Mouse (Mus musculus) layer of hippocampus, postnatal 25 days (tissue): ENCODE measurements around the gene Dnhd1. TPM values are rescaled to one million over a fixed set of nuclear protein-coding genes. Genes with fewer than 3 reads are reported as not detected.

ENCODE experiments used
- DNase-seq, 2 experiments: peaks; one replicate each; pipeline ENCODE4 v3.0.0; 2022; ENCODE audit warnings: mixed read lengths in 2 of 2, low spot score in 1 of 2; ENCODE audit errors: extremely low spot score in 1 of 2
- total RNA-seq, 2 experiments: library from RNA; stranded (reverse); gene quantifications; 2 replicates each; pipeline ENCODE4 v1.2.3; 2021

Gene Dnhd1
- 1 to 10 TPM; 4.6 to 5.4 TPM for total RNA-seq

DNA sequence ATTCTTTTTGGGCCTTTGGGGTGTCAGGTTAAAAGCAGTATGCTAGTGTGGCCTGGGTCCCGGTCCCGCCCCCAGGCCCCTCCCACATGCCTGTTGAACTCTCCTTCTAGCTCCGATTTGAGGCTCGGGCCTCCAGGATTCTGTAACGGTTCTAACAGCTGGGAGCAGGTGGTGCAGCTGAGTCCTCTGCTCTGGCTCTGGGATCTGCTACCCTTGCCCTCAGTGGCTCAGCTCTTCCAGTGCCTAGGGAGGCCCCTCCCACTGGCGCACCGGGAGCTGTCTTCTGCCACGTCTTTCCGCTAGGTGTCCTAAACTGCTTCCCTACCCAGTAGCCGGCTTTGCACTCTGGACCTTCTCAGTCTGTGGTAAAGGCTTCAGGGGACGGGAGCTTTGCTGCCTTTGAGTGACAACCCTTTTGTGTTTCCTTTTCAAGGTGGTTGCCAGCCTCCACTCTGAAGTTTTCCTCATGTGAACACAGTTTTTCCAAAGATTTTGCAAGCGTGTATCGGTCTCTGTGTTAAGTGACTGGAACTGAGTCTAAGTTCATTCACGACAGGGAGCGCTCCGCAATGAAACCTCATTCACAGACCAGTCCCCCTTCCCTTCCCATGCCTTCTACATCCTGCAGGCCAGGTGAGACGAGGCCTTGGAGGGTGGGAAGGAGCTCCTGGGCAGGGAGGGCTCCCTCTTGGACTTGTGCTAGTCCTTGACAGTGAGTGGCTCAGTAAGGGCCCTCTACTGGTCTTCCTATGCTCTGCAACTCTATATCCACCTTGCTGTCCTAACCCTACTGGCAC lies at the start of gene Dnhd1:
Dnhd1 (plus strand) TSS at position 189 of the 797 bp plus-strand sequence.
- DNase-seq = peak; percentile 25 to 48

DNA sequence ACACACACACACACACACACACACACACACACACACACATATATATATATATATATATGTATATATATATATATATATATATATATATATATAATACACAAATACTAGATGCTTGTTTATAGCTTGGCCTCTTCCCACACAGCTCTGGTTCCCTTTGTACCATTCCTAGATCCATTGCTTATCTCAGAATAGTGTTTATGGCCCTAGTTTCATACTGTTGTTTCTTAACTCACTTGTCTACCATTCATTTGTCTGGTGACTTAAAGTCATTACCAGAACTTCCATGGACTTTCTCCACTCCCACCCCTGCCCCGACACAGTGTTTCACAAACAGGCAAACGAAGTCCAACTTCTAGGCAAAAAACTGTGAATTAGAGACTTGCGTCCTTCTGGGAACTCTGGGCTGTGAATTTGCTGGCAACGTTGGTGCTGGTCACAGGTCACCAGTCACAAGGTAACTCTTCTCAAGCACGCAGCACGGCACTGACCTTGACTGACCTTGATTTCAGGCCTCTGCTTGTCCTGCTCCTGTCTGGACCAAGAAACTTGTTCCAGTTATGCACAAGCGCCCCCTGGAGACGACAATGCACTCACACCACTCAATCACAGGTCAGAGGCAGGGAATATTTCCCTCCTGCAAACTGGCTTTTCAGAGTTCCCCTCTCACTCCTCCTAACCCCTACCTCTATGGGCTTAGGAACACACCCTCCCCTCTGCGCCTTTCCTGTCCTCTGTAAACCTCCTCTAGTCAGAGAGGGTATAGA lies 47.6 kb upstream of the Dnhd1 start:
- peak; percentile 39 to 75 for DNase-seq

DNA sequence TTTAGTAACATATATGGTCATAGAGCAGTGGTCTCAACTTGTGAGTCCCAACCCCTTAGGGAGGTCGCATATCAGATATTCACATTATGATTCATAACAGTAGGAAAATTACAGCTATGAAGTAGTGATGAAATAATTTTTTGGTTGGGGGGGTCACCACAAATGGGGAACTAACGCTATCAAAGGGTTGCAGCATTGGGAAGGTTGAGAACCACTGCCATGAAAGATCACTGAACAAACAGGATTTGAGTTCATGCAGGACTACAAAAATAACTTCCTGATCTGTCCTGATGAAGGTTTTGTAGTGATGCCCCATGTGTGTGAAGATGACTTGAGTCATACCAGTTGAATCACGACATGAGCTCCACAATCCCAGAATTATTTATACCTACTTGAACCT lies 42.2 kb upstream of the Dnhd1 start:
- DNase-seq = no peak

- DNase-seq = no peak
These were observed 38.9 kb upstream of the Dnhd1 start for GRCm38 (mm10) chr7:105611767-105612166.

DNA sequence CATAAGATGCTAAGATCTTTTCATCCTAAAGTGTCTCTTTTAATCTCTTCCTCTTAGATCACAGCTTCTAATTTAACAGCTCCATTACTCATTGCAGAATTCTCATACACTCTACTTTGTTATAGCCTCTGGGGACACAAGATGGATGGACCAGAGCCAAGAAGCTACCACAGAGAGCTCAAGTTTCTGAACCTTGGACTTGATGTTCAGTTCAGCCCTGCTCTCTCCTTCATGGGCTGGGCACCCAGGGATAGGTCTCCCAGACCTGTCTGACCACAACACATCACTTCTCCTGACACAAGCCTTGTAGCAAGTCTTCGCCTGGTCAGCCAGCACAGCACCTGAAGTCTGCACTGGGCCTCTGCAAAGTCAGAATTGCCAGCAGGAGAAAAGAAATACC lies 36.2 kb upstream of the Dnhd1 start:
- DNase-seq = no peak

GRCm38 (mm10) chr7:105615720-105616119 lies 34.9 kb upstream of the Dnhd1 start:
- DNase-seq = no peak

DNA sequence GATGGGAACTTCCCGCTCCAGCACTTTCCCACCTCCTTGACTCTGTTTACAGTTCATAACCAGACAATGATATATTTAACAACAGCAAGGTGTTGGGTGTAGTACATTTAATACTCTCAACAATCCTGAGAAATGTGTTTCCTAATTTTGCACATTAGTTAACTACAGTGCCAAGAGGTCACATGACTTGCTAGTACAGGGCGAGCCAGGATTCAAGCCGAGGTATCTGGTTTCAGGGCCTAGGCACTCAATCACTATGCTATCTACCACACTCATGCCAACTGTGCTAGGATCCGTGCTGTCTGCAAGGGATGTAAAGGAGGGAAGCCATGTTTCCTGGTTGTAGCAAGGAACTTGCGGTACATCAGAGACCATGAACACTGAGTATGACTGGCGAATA lies 34.1 kb upstream of the Dnhd1 start:
- DNase-seq = no peak

DNA sequence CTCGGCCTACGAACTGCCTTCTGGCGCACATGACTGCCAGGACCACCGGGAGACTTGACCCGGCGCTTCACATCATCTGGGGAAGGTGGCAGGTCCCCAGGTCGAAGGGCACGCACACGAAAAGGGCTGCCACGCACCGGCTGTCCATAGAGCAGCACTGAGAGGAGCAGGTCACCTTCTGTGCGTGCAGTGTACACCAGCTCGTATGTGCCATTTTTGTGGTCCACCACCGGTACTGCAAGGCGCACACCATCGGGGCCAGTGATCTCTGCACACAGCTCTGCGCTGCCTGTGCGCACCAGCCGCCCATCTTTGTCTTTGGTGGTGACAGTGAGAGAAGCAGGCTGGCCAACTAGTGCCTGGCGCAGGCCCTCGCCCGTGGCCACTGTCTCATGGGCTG lies 32.8 kb upstream of the Dnhd1 start:
- no peak for DNase-seq

DNA sequence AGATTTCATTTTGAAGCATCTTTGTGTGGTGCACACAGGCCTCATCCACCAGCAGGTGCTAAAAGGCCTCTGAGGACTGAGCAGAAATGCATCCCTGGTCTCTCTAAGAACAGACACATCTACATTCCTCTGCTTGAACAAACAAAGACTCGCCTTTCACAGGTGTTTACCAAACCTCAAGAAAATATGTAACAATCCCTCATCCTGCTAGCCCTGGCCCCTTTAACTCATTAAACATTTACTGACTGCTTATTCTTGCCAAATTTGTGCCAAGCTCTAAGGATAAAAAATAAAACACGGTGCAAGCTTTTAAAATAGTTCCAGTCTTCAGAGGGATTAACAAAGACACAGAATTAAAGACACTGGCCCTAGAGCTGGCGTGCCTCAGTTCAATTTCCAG lies 30.9 kb upstream of the Dnhd1 start:
- DNase-seq = no peak

DNA sequence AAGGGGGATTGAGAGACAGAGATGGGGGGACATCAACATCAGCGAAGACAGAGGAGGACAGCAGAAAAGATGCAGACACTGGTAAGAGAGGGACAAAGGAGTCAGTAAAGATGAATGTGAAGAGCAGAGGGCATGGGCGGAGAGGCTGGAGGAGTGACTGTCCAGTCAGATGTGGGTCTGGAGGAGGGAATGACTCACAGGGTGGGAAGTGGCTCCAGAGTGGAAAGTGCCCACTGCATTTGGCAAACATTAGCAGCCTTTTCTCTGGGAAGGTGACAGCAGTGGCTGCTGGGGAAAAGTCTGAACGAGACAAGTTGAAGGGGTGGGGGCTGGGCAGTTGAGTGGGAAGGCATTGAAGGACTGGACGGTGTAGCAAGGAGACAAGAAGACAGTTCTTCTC lies 29.6 kb upstream of the Dnhd1 start:
- no peak for DNase-seq

DNA sequence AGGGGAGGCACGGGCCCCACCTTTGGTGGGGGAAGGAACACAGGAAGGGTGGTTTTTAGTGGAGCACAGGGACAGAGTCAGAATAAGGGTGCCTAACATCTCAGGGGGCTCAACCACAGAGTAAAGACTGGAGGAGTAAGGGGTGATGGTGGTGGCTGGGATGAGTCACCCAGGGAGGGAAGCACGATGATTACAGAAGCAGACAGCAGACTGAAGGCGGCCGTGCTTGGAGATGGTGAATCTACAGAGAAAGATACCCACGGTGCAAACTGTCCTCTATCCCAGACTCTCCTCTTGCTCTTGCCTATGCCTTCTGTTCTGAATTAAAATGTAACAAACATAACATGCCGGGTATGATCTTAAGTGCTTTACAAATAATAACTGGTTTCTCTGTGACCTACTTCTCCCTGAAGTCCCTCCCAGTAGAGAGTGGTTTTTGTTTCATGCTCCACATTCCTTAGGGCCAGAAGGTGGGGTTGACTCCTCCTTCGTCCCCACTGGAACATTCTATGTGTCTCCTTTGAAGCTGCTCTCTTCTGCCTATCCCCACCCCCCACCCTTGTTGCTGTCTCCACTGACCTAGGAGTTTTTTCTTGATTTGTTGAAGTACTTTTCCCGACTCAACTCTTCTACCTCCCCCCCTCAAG lies 28.9 kb upstream of the Dnhd1 start:
- DNase-seq = no peak

DNA sequence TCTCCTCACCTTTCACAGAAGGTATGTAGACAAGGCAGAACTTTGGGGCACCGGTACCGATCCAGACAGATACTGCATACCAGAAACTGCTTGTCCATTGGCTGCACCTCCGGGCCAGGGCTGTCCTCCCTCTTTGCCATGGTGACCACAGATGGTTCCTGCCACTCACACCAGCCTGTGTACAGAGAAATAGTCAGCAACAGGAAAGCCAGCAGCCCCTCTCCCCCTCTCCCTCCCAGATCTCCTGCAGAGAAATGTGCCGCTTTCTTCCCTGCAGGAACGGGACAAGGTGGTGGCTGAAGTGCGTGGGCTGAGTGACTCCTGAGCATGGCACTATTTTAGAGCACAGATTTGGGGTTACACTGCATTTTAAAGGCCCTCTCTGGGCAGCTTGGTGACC lies 25.2 kb upstream of the Dnhd1 start:
- no peak for DNase-seq

- no peak for DNase-seq
These were observed 22.0 kb upstream of the Dnhd1 start for GRCm38 (mm10) chr7:105628633-105629032.

GRCm38 (mm10) chr7:105632551-105632972 lies 18.1 kb upstream of the Dnhd1 start:
- DNase-seq = no peak

DNA sequence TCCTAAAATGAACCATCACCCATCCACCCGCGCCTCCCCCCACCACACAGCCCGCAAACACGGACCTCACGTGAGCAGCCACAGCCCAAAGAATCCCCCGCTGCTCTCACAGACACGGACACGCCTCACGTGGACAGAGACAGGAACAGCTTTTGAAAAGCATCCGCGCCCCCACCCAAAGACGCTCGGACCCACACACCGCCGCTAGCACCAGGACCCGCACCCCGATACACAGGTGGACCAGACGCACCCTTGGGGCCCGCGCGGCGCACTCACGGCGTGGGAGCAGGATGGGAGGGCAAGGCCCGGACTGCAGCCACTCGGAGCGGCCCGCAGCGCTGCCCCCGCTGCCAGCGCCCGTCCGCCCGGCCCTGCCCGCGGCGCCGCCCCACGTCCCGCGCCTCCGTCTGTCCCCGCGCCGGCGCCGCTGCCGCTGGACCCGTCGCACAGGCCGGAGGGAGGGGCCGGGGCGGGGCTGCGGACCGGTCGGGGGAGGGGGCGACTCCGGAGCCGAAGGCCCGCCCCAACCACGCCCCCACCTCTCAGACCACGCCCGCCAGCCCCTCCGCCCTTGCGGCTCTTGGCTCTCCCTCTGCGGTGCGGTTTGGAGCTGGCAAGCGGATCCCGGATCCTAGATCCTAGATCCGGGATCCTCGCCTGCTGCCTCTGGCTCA lies 17.4 kb upstream of the Dnhd1 start, which contains the start of gene Trim3:
Trim3 (minus strand) TSS at position 445 of the 674 bp plus-strand sequence.
- DNase-seq = peak; percentile 80 to 83

- no peak for DNase-seq
These were observed 16.9 kb upstream of the Dnhd1 start for GRCm38 (mm10) chr7:105633801-105634135.

DNA sequence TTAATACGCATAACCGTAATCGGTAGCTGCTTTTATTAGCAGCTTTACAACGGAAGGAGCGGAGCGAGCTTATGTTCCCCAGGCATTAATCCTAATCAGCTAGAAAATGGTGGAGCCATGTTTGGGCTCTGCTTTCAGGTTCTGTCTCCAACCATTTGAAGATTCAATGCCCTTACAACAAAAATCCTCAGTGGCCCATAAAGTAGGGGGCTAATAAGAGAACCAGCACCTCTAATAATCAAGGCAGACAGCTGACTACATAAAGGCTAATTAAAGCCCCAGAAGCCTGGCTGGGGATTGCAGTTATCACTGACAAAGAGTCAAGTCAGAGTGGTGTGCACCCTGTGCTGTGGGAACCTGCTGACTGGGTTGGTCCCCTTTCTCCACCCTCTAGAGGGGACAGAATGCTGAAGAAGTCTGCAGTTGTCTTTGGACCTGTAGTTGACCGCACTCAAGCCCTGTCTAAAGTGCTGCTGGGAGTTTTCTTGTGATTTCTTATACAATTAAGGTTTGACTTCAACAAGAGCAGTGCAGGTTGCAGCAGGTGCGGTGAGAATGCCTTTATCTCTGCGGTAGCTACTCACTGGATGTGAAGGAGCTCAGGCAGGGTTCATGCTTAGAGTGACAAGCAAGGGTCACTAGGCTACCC lies 16.2 kb upstream of the Dnhd1 start:
- no peak for DNase-seq

- DNase-seq = no peak
These were observed 14.9 kb upstream of the Dnhd1 start for GRCm38 (mm10) chr7:105635726-105636125.

DNA sequence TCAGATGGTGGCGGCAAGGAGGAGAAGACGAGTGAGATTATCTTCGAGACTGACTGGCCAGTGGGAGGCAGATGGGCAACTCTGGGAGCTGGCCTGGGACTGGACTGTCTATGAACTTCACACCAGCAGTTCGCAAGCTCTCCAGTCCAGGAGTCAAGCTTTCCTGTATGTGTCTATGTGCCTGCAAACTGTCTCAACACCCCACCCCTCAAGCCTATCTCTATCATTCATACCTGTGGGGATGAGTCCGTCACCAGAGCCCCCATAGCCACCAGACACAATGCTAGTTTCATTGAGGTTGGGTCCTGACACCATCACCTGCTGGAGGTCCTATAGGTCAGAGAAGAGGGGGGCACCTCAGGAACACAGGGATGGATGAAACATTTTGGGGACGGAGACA lies 11.9 kb upstream of the Dnhd1 start:
- no peak for DNase-seq

DNA sequence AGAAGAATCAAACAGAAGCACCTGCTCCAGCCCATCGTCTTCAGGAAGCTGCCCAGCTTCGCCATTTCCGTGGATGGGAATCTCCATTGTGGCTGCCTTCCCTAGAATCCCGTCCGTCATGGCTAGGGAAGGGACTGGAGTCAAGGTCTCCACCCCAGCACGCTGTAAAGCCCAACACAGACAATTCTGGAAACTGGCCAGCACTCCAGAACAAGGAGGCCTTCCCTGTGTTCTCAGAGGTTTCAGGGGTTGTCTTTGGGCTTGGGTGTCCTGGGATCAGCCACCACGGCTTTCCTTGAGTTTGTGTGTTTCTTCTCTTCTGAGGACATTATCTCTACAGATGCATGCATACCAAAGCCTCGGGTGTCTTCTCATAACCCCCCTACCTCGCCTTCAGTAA lies 11.3 kb upstream of the Dnhd1 start:
- DNase-seq = no peak
